Mouse (Mus musculus): Measurements from ENCODE around the gene Klf7. TPM values are rescaled to one million over a fixed set of nuclear protein-coding genes. Genes with fewer than 3 reads are reported as not detected.

Klf7 gene
- polyA plus RNA-seq, 1 experiment from 2014 or later, result 26.1 TPM

- 88% methylated on average over 1 of the region's 1 CpGs for WGBS
- Histone ChIP-seq H3K36me3 (ENCODE audit: control insufficient read depth, insufficient read depth, low read length) (peaks cover 22% of the 10 kb centered on the region), H3K27ac (replicated peaks; ENCODE audit: low read depth, low read length) (no peak overlapping the region), H3K9ac (ENCODE audit: low read depth, low read length) (no peak overlapping the region), H3K4me3 (ENCODE audit: low read depth, low read length) (no peak overlapping the region), H3K9me3 (ENCODE audit: control insufficient read depth, low read length) (no peaks in the 10 kb centered on the region), H3K27me3 (replicated peaks; ENCODE audit: control insufficient read depth, insufficient read depth, low read length) (no peaks in the 10 kb centered on the region), H3K4me1 (ENCODE audit: control insufficient read depth, insufficient read depth, low read length) (0 out of 2 replicates have a peak, but pooled peaks cover 2% of the 10 kb centered on the region), H3K4me2 (ENCODE audit: low read depth, low read length) (no peak overlapping the region)
- ATAC-seq (ENCODE audit: low read depth) (no peak), DNase-seq (ENCODE audit: low spot score) (no peak)
Measured at GRCm38 (mm10) chr1:64081791-64082190, 40.3 kb downstream of the Klf7 start.

GRCm38 (mm10) chr1:64081217-64081616, 40.9 kb downstream of the Klf7 start:
- ATAC-seq (ENCODE audit: low read depth) (no peak), DNase-seq (ENCODE audit: low spot score) (no peak)
- Histone ChIP-seq H3K4me3 (ENCODE audit: low read depth, low read length) (no peak overlapping the region), H3K27me3 (replicated peaks; ENCODE audit: control insufficient read depth, insufficient read depth, low read length) (no peaks in the 10 kb centered on the region), H3K4me1 (ENCODE audit: control insufficient read depth, insufficient read depth, low read length) (no peaks in the 10 kb centered on the region), H3K9me3 (ENCODE audit: control insufficient read depth, low read length) (no peaks in the 10 kb centered on the region), H3K9ac (ENCODE audit: low read depth, low read length) (no peak overlapping the region), H3K27ac (replicated peaks; ENCODE audit: low read depth, low read length) (no peak overlapping the region), H3K4me2 (ENCODE audit: low read depth, low read length) (no peak overlapping the region), H3K36me3 (ENCODE audit: control insufficient read depth, insufficient read depth, low read length) (peaks cover 26% of the 10 kb centered on the region)
- 96% methylated on average over 2 of the region's 2 CpGs for WGBS

- Histone ChIP-seq H3K9me3 (ENCODE audit: control insufficient read depth, low read length) (no peaks in the 10 kb centered on the region), H3K4me3 (ENCODE audit: low read depth, low read length) (no peak overlapping the region), H3K4me2 (ENCODE audit: low read depth, low read length) (no peak overlapping the region), H3K27me3 (replicated peaks; ENCODE audit: control insufficient read depth, insufficient read depth, low read length) (no peaks in the 10 kb centered on the region), H3K4me1 (ENCODE audit: control insufficient read depth, insufficient read depth, low read length) (no peaks in the 10 kb centered on the region), H3K36me3 (ENCODE audit: control insufficient read depth, insufficient read depth, low read length) (peaks cover 31% of the 10 kb centered on the region), H3K27ac (replicated peaks; ENCODE audit: low read depth, low read length) (no peak overlapping the region), H3K9ac (ENCODE audit: low read depth, low read length) (no peak overlapping the region)
- 83% methylated on average over 2 of the region's 2 CpGs for WGBS
- DNase-seq (ENCODE audit: low spot score), result no peak
- no peak for ATAC-seq (ENCODE audit: low read depth)
Measured at GRCm38 (mm10) chr1:64080263-64080662, 41.8 kb downstream of the Klf7 start.

- H3K9ac ChIP-seq (ENCODE audit: low read depth, low read length), result no peak overlapping the region
- 88% methylated on average over 20 of the region's 20 CpGs for WGBS
- peaks cover 33% of the 10 kb centered on the region for H3K36me3 ChIP-seq (ENCODE audit: control insufficient read depth, insufficient read depth, low read length)
- ATAC-seq (ENCODE audit: low read depth), result peak; percentile 75; the same call in 1 of the 2 replicates
- no peak overlapping the region for H3K4me2 ChIP-seq (ENCODE audit: low read depth, low read length)
- H3K4me3 ChIP-seq (ENCODE audit: low read depth, low read length), result no peak overlapping the region
- no peaks in the 10 kb centered on the region for H3K27me3 ChIP-seq (replicated peaks; ENCODE audit: control insufficient read depth, insufficient read depth, low read length)
- no peak overlapping the region for H3K27ac ChIP-seq (replicated peaks; ENCODE audit: low read depth, low read length)
- DNase-seq (ENCODE audit: low spot score), result no peak
- H3K9me3 ChIP-seq (ENCODE audit: control insufficient read depth, low read length), result no peaks in the 10 kb centered on the region
- no peaks in the 10 kb centered on the region for H3K4me1 ChIP-seq (ENCODE audit: control insufficient read depth, insufficient read depth, low read length)
Measured at GRCm38 (mm10) chr1:64078747-64079211, 43.3 kb downstream of the Klf7 start.

GRCm38 (mm10) chr1:64078011-64078746, 43.9 kb downstream of the Klf7 start:
- 86% methylated on average over 9 of the region's 9 CpGs for WGBS
- H3K27me3 ChIP-seq (replicated peaks; ENCODE audit: control insufficient read depth, insufficient read depth, low read length), result no peaks in the 10 kb centered on the region
- no peaks in the 10 kb centered on the region for H3K9me3 ChIP-seq (ENCODE audit: control insufficient read depth, low read length)
- H3K4me3 ChIP-seq (ENCODE audit: low read depth, low read length), result no peak overlapping the region
- DNase-seq (ENCODE audit: low spot score), result no peak
- no peak overlapping the region for H3K9ac ChIP-seq (ENCODE audit: low read depth, low read length)
- H3K27ac ChIP-seq (replicated peaks; ENCODE audit: low read depth, low read length), result no peak overlapping the region
- H3K4me2 ChIP-seq (ENCODE audit: low read depth, low read length), result no peak overlapping the region
- no peaks in the 10 kb centered on the region for H3K4me1 ChIP-seq (ENCODE audit: control insufficient read depth, insufficient read depth, low read length)
- no peak for ATAC-seq (ENCODE audit: low read depth)
- H3K36me3 ChIP-seq (ENCODE audit: control insufficient read depth, insufficient read depth, low read length), result peaks cover 33% of the 10 kb centered on the region

GRCm38 (mm10) chr1:64074051-64074450, 48.0 kb downstream of the Klf7 start:
- no peak for DNase-seq (ENCODE audit: low spot score)
- Histone ChIP-seq H3K4me2 (ENCODE audit: low read depth, low read length) (no peak overlapping the region), H3K27me3 (replicated peaks; ENCODE audit: control insufficient read depth, insufficient read depth, low read length) (no peaks in the 10 kb centered on the region), H3K4me3 (ENCODE audit: low read depth, low read length) (no peak overlapping the region), H3K9me3 (ENCODE audit: control insufficient read depth, low read length) (no peaks in the 10 kb centered on the region), H3K36me3 (ENCODE audit: control insufficient read depth, insufficient read depth, low read length) (peaks cover 31% of the 10 kb centered on the region), H3K27ac (replicated peaks; ENCODE audit: low read depth, low read length) (no peak overlapping the region), H3K4me1 (ENCODE audit: control insufficient read depth, insufficient read depth, low read length) (no peaks in the 10 kb centered on the region), H3K9ac (ENCODE audit: low read depth, low read length) (no peak overlapping the region)
- WGBS, result 87% methylated on average over 5 of the region's 5 CpGs
- ATAC-seq (ENCODE audit: low read depth), result no peak

- no peak overlapping the region for H3K4me3 ChIP-seq (ENCODE audit: low read depth, low read length)
- H3K36me3 ChIP-seq (ENCODE audit: control insufficient read depth, insufficient read depth, low read length), result peaks cover 4% of the 10 kb centered on the region; the same call in 1 of the 2 replicates
- H3K27ac ChIP-seq (replicated peaks; ENCODE audit: low read depth, low read length), result no peak overlapping the region
- H3K9me3 ChIP-seq (ENCODE audit: control insufficient read depth, low read length), result no peaks in the 10 kb centered on the region
- H3K27me3 ChIP-seq (replicated peaks; ENCODE audit: control insufficient read depth, insufficient read depth, low read length), result no peaks in the 10 kb centered on the region
- ATAC-seq (ENCODE audit: low read depth) (no peak), DNase-seq (ENCODE audit: low spot score) (no peak)
- 97% methylated on average over 2 of the region's 2 CpGs for WGBS
- no peak overlapping the region for H3K4me2 ChIP-seq (ENCODE audit: low read depth, low read length)
- H3K9ac ChIP-seq (ENCODE audit: low read depth, low read length), result no peak overlapping the region
- no peaks in the 10 kb centered on the region for H3K4me1 ChIP-seq (ENCODE audit: control insufficient read depth, insufficient read depth, low read length)
Measured at GRCm38 (mm10) chr1:64070947-64071346, 51.1 kb downstream of the Klf7 start.

GRCm38 (mm10) chr1:64066320-64067254, 55.5 kb downstream of the Klf7 start:
- H3K36me3 ChIP-seq (ENCODE audit: control insufficient read depth, insufficient read depth, low read length), result no peaks in the 10 kb centered on the region
- H3K4me1 ChIP-seq (ENCODE audit: control insufficient read depth, insufficient read depth, low read length), result no peaks in the 10 kb centered on the region
- H3K9ac ChIP-seq (ENCODE audit: low read depth, low read length), result no peak overlapping the region
- peak overlapping the region; percentile 33; the same call in 1 of the 2 replicates for H3K27ac ChIP-seq (replicated peaks; ENCODE audit: low read depth, low read length)
- no peak overlapping the region for H3K4me2 ChIP-seq (ENCODE audit: low read depth, low read length)
- H3K27me3 ChIP-seq (replicated peaks; ENCODE audit: control insufficient read depth, insufficient read depth, low read length), result no peaks in the 10 kb centered on the region
- ATAC-seq (ENCODE audit: low read depth) (peak; percentile 95), DNase-seq (ENCODE audit: low spot score) (peak; percentile 83)
- 50% methylated on average over 10 of the region's 10 CpGs for WGBS
- H3K4me3 ChIP-seq (ENCODE audit: low read depth, low read length), result no peak overlapping the region
- H3K9me3 ChIP-seq (ENCODE audit: control insufficient read depth, low read length), result no peaks in the 10 kb centered on the region
